Mouse (Mus musculus) bone marrow macrophage, adult 2 months (primary cell): ENCODE results near the gene Iqcc. TPM values are rescaled to one million over a fixed set of nuclear protein-coding genes. Genes with fewer than 3 reads are reported as not detected.

Experiments used
- H3K27ac ChIP-seq: 2 replicates; pipeline ENCODE4 v1.5.1; 2012; ENCODE audit warnings: low read depth, low read length; ENCODE audit not compliant: insufficient read depth
- H3K4me1 ChIP-seq: 2 replicates; pipeline ENCODE4 v1.6.1; 2012; ENCODE audit warnings: low read length; ENCODE audit not compliant: control insufficient read depth, insufficient read depth
- H3K4me3 ChIP-seq: 2 replicates; pipeline ENCODE4 v1.5.1; 2012; ENCODE audit warnings: mild to moderate bottlenecking, low read length, moderate library complexity; ENCODE audit not compliant: insufficient read depth
- CTCF ChIP-seq: IDR thresholded peaks from 2 replicates; pipeline ENCODE4 v1.5.1; 2012; ENCODE audit warnings: low read depth, mild to moderate bottlenecking, low read length, moderate library complexity
- POLR2A ChIP-seq: IDR thresholded peaks from 2 replicates; pipeline ENCODE4 v1.6.1; 2012; ENCODE audit warnings: mild to moderate bottlenecking, low read depth, low read length, borderline replicate concordance
- polyA plus RNA-seq: library from polyadenylated mRNA; stranded (reverse); fragments of >200 nt; gene quantifications from 2 replicates; pipeline ENCODE4 v1.2.4, GENCODE M21; 2012; ENCODE audit not compliant: missing spikeins, insufficient read depth, insufficient read length

Gene Iqcc
- polyA plus RNA-seq, 1 experiment: 14.0 TPM

- no peak for TF ChIP-seq POLR2A
- TF ChIP-seq CTCF: no peak
- no peak overlapping the region for H3K4me3 ChIP-seq
- H3K27ac ChIP-seq: no peak overlapping the region
Measured at GRCm38 (mm10) chr4:129572236-129573092, 46.4 kb downstream of the Iqcc start.

DNA sequence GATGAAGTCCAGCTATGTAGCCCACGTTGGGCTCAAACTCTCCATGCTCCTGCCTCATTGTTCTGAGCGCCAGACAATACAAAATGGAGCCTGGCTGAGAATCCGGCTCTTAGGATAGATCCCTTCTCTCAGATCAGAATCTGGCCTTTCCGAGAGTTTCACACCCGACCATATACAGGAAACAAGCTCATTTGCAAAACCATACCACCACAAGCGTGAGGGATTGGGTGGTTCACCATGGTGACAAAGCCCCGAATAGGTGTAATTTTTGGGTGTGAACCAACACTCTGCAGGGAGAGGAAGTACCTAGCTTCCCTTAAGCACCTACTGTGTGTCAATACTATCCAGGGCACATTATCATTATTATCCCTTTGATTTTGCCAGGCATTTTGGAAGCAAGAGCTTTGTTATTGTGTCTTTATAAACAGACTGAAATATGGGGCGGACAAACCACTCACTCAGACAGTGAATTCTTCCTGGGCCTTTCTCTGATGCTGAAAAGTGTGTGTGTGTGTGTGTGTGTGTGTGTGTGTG lies 47.3 kb downstream of the Iqcc start:
- Histone ChIP-seq H3K4me3 (no peak overlapping the region), H3K27ac (no peak overlapping the region), H3K4me1 (peaks cover 6% of the 10 kb centered on the region)
- no peak for TF ChIP-seq CTCF
- no peak for TF ChIP-seq POLR2A

More at GRCm38 (mm10) chr4:129572236-129573092, 46.4 kb downstream of the Iqcc start:
- peaks cover 12% of the 10 kb centered on the region for H3K4me1 ChIP-seq

DNA sequence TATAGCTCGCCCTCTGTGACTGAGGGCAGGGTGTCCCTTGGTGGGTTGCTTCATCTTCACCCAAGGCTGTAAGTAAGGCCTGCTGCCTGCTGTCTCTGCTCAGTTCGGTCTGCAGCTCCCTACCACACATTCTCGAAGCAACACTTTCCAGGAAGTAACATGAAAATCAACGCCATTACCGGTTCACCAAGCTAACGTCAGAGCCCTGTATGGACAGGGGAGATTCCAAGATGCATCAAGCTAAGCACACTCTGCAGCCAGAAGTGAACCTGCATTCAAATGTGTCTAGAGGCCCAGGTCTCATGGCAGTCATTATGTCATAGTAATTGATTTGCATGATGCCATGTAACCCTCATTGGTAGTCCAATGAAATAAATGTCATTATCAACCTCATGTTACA lies 48.9 kb downstream of the Iqcc start:
- Histone ChIP-seq H3K4me1 (peaks cover 2% of the 10 kb centered on the region), H3K27ac (no peak overlapping the region), H3K4me3 (no peak overlapping the region)
- TF ChIP-seq CTCF: no peak
- no peak for TF ChIP-seq POLR2A

DNA sequence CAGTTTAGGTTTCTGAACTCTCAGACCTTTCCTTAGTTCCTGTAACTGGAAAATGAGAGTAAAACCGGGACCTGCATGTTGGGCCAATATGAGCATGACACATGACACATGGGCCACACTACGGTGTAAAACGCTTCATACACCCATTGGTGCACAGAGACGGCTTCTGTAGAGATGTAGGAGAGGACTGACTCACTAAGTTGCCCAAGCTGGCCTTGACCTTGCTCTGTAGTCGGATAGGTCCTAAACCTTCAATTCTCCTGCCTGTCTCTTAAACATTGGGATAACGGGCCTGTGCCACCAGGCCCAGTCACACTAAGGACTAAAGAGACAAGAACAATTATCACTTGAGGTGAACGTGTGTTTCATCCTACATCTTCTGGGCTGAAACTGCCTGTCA lies 50.5 kb downstream of the Iqcc start:
- H3K27ac ChIP-seq: no peak overlapping the region
- no peak overlapping the region for H3K4me3 ChIP-seq
- no peaks in the 10 kb centered on the region for H3K4me1 ChIP-seq
- TF ChIP-seq CTCF: no peak
- no peak for TF ChIP-seq POLR2A

DNA sequence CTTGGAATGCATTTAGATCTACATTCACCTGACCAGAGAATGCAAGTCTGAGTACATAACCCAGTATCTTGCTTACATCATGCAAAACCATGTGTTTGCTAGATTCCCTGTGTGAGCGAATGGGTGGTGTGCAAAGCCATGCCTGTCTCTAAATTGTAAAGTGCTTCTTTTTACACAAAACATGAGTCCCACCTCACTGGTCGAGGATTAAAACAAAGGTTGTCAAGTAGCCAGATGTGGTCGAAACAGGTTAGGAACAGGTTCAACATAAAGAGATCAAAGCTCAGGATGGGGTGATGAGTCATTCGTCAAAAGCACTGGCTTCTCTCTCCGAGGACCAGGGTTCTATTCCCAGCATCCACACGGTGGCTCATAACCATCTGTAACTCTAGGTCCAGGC lies 53.8 kb downstream of the Iqcc start:
- Histone ChIP-seq H3K4me1 (no peaks in the 10 kb centered on the region), H3K4me3 (no peak overlapping the region), H3K27ac (no peak overlapping the region)
- TF ChIP-seq CTCF: no peak
- no peak for TF ChIP-seq POLR2A

Other genes with a start within 250 kb of the Iqcc start
- gene Zbtb8a, start 241.0 kb downstream of the Iqcc start, polyA plus RNA-seq: 3.6 and 4.4 TPM in 2 replicates
- not detected in 2 replicates for gene Zbtb8b, start 178.2 kb downstream of the Iqcc start, polyA plus RNA-seq
- gene Bsdc1, start 157.5 kb downstream of the Iqcc start, polyA plus RNA-seq: 37.3 and 42.3 TPM in 2 replicates
- not detected in 2 replicates for gene Tssk3, start 128.1 kb downstream of the Iqcc start, polyA plus RNA-seq
- gene Fam229a, start 127.9 kb downstream of the Iqcc start, polyA plus RNA-seq: not detected in 2 replicates
- gene Marcksl1, start 105.5 kb downstream of the Iqcc start, polyA plus RNA-seq: 157 and 166 TPM in 2 replicates
- 75.2 and 83.9 TPM in 2 replicates for gene Hdac1, start 76.4 kb downstream of the Iqcc start, polyA plus RNA-seq
- 0.68 TPM in 1 of 2 replicates, not detected in the other for gene Lck, start 45.5 kb downstream of the Iqcc start, polyA plus RNA-seq
- gene Fam167b, start 40.5 kb downstream of the Iqcc start, polyA plus RNA-seq: 1.2 and 2.6 TPM in 2 replicates
- gene Eif3i, start 18.5 kb downstream of the Iqcc start, polyA plus RNA-seq: 105 and 119 TPM in 2 replicates
- 137 and 140 TPM in 2 replicates for gene Tmem234, start 18.4 kb downstream of the Iqcc start, polyA plus RNA-seq
- 1.8 and 2.3 TPM in 2 replicates for gene Dcdc2b, start 4.8 kb downstream of the Iqcc start, polyA plus RNA-seq
- gene Ccdc28b, start 4.8 kb upstream of the Iqcc start, polyA plus RNA-seq: 39.0 and 42.3 TPM in 2 replicates
- 39.8 and 45.7 TPM in 2 replicates for gene Txlna, start 22.0 kb upstream of the Iqcc start, polyA plus RNA-seq
- 35.1 and 42.0 TPM in 2 replicates for gene Kpna6, start 53.7 kb upstream of the Iqcc start, polyA plus RNA-seq
- 10.7 and 12.8 TPM in 2 replicates for gene Tmem39b, start 77.7 kb upstream of the Iqcc start, polyA plus RNA-seq
- 67.0 and 67.1 TPM in 2 replicates for gene Khdrbs1, start 123.2 kb upstream of the Iqcc start, polyA plus RNA-seq
- gene Ptp4a2, start 192.1 kb upstream of the Iqcc start, polyA plus RNA-seq: 365 TPM in 2 replicates